ENCODE assay signal across 19 mouse cellular contexts in genomic region chr3:68466643-68467042, GRCm38 (mm10).
DNase-seq lines count a peak whose midpoint lies in the region; ATAC-seq and TF ChIP-seq lines count a peak whose summit lies in the region.
"Had no signal": no experiment of that assay in that cellular context is flagged by ENCODE, and none has a peak within 500 bp of the region (broad histone marks: within the 10 kb centered on the region; RNA-seq: fewer than 3 reads in every experiment).

No protein-coding gene starts in this region.

- DNase-seq in forebrain, postnatal 0 days: peak; percentile 78
- peak; percentile 45 for DNase-seq in brain, embryonic 18.5 days (ENCODE audit: low read depth, low spot score)
- DNase-seq in layer of hippocampus, adult 9-10 months (ENCODE audit: low spot score): peak; percentile 22
- no peak for DNase-seq in limb, embryonic 10.5 days (ENCODE audit: low spot score)
- no peak for DNase-seq in urinary bladder, postnatal 4 days (ENCODE audit: low spot score in 2 of 2)
- DNase-seq in embryo, embryonic 10.5 days (ENCODE audit: low spot score): no peak
- DNase-seq: heart, adult 18-20 months; heart, postnatal 4 days; retina, postnatal 1 day; thymus, adult 18-20 months had no signal

- H3K36me3 ChIP-seq in forebrain, postnatal 0 days (ENCODE audit: insufficient read depth): no peaks in the 10 kb centered on the region
- H3K36me3 ChIP-seq in forebrain, embryonic 15.5 days: no peaks in the 10 kb centered on the region
- H3K36me3 ChIP-seq in limb, embryonic 10.5 days: no peaks in the 10 kb centered on the region
- H3K36me3 ChIP-seq: embryonic facial prominence, embryonic 15.5 days; kidney, embryonic 15.5 days; liver, embryonic 12.5 days; midbrain, embryonic 10.5 days; neural tube, embryonic 15.5 days had no signal

- no peak overlapping the region for H3K27ac ChIP-seq in forebrain, postnatal 0 days (ENCODE audit: low read depth, low read length)
- no peak overlapping the region for H3K27ac ChIP-seq in forebrain, embryonic 15.5 days (replicated peaks)
- H3K27ac ChIP-seq in limb, embryonic 10.5 days: peak overlapping the region; percentile 34; the same call in 1 of the 2 replicates
- H3K27ac ChIP-seq: embryonic facial prominence, embryonic 15.5 days; liver, embryonic 12.5 days; midbrain, embryonic 10.5 days; neural tube, embryonic 15.5 days had no signal

- no peaks in the 10 kb centered on the region for H3K27me3 ChIP-seq in forebrain, postnatal 0 days (ENCODE audit: insufficient read depth, low read length)
- H3K27me3 ChIP-seq in forebrain, embryonic 15.5 days: no peaks in the 10 kb centered on the region
- no peaks in the 10 kb centered on the region for H3K27me3 ChIP-seq in limb, embryonic 10.5 days (ENCODE audit: low read depth, poor library complexity, severe bottlenecking)
- H3K27me3 ChIP-seq: embryonic facial prominence, embryonic 15.5 days; kidney, embryonic 15.5 days; neural tube, embryonic 15.5 days; Patski had no signal

- 20% methylated on average over 5 of the region's 5 CpGs for WGBS in forebrain, postnatal 0 days
- 28% methylated on average over 5 of the region's 5 CpGs for WGBS in forebrain, embryonic 15.5 days
- WGBS in limb, embryonic 10.5 days: 54% methylated on average over 5 of the region's 5 CpGs

- H3K9ac ChIP-seq in forebrain, postnatal 0 days: no peak overlapping the region
- H3K9ac ChIP-seq in forebrain, embryonic 15.5 days (replicated peaks): no peak overlapping the region
- H3K9ac ChIP-seq: embryonic facial prominence, embryonic 15.5 days; kidney, embryonic 15.5 days; liver, embryonic 12.5 days; neural tube, embryonic 15.5 days had no signal

- H3K4me2 ChIP-seq in forebrain, postnatal 0 days (ENCODE audit: low read depth): no peak overlapping the region
- H3K4me2 ChIP-seq in forebrain, embryonic 15.5 days (replicated peaks): no peak overlapping the region
- H3K4me2 ChIP-seq: embryonic facial prominence, embryonic 15.5 days; kidney, embryonic 15.5 days; liver, embryonic 12.5 days; neural tube, embryonic 15.5 days had no signal

- H3K4me3 ChIP-seq in forebrain, postnatal 0 days (ENCODE audit: low read depth, low read length): no peak overlapping the region
- no peak overlapping the region for H3K4me3 ChIP-seq in forebrain, embryonic 15.5 days
- no peak overlapping the region for H3K4me3 ChIP-seq in limb, embryonic 10.5 days
- H3K4me3 ChIP-seq: embryonic facial prominence, embryonic 15.5 days; kidney, embryonic 15.5 days; liver, embryonic 12.5 days; midbrain, embryonic 10.5 days; neural tube, embryonic 15.5 days had no signal

- H3K9me3 ChIP-seq in forebrain, postnatal 0 days (ENCODE audit: low read length): no peaks in the 10 kb centered on the region
- no peaks in the 10 kb centered on the region for H3K9me3 ChIP-seq in forebrain, embryonic 15.5 days
- no peaks in the 10 kb centered on the region for H3K9me3 ChIP-seq in limb, embryonic 10.5 days (replicated peaks)
- H3K9me3 ChIP-seq: embryonic facial prominence, embryonic 15.5 days; kidney, embryonic 15.5 days; liver, embryonic 12.5 days; midbrain, embryonic 10.5 days; neural tube, embryonic 15.5 days had no signal

- TF ChIP-seq CTCF in forebrain, postnatal 0 days (IDR thresholded peaks at IDR 0.05; ENCODE audit: low read depth): no peak

- peak; percentile 71 for ATAC-seq in forebrain, postnatal 0 days
- no peak for ATAC-seq in forebrain, embryonic 15.5 days (replicated peaks)
- ATAC-seq in granulocyte monocyte progenitor cell, adult 5-6 weeks (replicated peaks; ENCODE audit: poor library complexity, severe bottlenecking): no peak
- ATAC-seq: inflammation-experienced regulatory T-cells, adult 6 months; liver, embryonic 12.5 days; Patski had no signal

- H3K4me1 ChIP-seq in forebrain, postnatal 0 days (ENCODE audit: insufficient read depth): no peaks in the 10 kb centered on the region
- peaks cover 10% of the 10 kb centered on the region for H3K4me1 ChIP-seq in forebrain, embryonic 15.5 days
- H3K4me1 ChIP-seq in limb, embryonic 10.5 days: peaks cover 46% of the 10 kb centered on the region
- H3K4me1 ChIP-seq: liver, embryonic 12.5 days had no signal

Comparison
In these comparisons a context has a peak if more than half of its experiments do, and no peak if none do; other contexts are left out.
1. DNase-seq: peak in forebrain, postnatal 0 days (single experiment), brain, embryonic 18.5 days (single experiment) and layer of hippocampus, adult 9-10 months (single experiment); none in limb, embryonic 10.5 days (single experiment), urinary bladder, postnatal 4 days (0 of 2) and embryo, embryonic 10.5 days (single experiment).